Mouse (Mus musculus) testis, adult 2 months (tissue): Measurements from ENCODE around the gene Bcl10.

Experiments used
- CTCF ChIP-seq: fragments of 200-500 bp; IDR thresholded peaks from 2 replicates; pipeline ENCODE4 v1.5.1; 2012; ENCODE audit warnings: low read depth, mild to moderate bottlenecking, inconsistent platforms, low read length, moderate library complexity; ENCODE audit not compliant: control insufficient read depth, insufficient read depth, insufficient replicate concordance
- POLR2A ChIP-seq: fragments of 200-500 bp; IDR thresholded peaks from 2 replicates; pipeline ENCODE4 v1.6.1; 2012; ENCODE audit warnings: low read depth, mild to moderate bottlenecking, inconsistent platforms, low read length, moderate library complexity; ENCODE audit not compliant: control insufficient read depth

DNA sequence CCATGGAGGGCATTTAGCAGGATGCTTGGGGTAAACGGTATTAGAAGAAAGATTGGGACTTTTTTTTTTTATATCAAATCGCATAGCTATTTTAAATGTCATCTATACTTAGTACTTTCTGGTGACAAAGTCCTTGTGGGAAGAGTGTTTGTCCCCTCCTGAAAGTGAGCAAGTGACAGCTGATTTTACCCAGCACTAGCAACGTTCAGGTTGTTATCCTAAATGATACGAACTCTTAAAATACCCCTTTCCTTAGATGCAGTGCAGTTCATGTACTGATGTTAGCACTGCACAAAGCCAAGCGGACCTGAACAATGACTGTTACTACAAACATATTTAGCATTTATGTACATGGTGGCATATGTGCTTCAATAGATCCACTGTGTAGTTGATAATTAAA lies 44.2 kb downstream of the Bcl10 start:
- TF ChIP-seq POLR2A (no peak), CTCF (no peak)
